Mouse (Mus musculus) limb, embryonic 10.5 days (tissue): ENCODE measurements around the gene Map3k20. TPM values are rescaled to one million over a fixed set of nuclear protein-coding genes. Genes with fewer than 3 reads are reported as not detected.

ENCODE experiments used
- DNase-seq: peaks from one replicate; pipeline ENCODE4 v3.0.0-alpha.2; 2017; ENCODE audit warnings: low spot score
- H3K27ac ChIP-seq: fragments of 300-500 bp; sonication (generic); 2 replicates; pipeline ENCODE4 v1.5.1; 2016; ENCODE audit warnings: mild to moderate bottlenecking
- H3K27me3 ChIP-seq: fragments of 300-500 bp; sonication (generic); 2 replicates; pipeline ENCODE4 v1.6.1; 2016; ENCODE audit warnings: low read depth, mild to moderate bottlenecking; ENCODE audit not compliant: poor library complexity, severe bottlenecking
- H3K36me3 ChIP-seq: fragments of 300-500 bp; sonication (generic); 2 replicates; pipeline ENCODE4 v1.6.1; 2016; ENCODE audit warnings: mild to moderate bottlenecking, moderate library complexity
- H3K4me1 ChIP-seq: fragments of 300-500 bp; sonication (generic); 2 replicates; pipeline ENCODE4 v1.6.1; 2016
- H3K4me3 ChIP-seq: fragments of 300-500 bp; sonication (generic); 2 replicates; pipeline ENCODE4 v1.5.1; 2016; ENCODE audit warnings: mild to moderate bottlenecking, moderate library complexity
- H3K9me3 ChIP-seq: fragments of 300-500 bp; sonication (generic); replicated peaks from 2 replicates; pipeline ENCODE4 v1.6.1; 2016; ENCODE audit warnings: mild to moderate bottlenecking
- WGBS: fragments of 180-500 bp; shearing (Covaris S2); methylation state at CpG from one replicate; pipeline ENCODE4 v1.1.7; 2016; 5-methylcytosine and 5-hydroxymethylcytosine counted together
- polyA plus RNA-seq: library from polyadenylated mRNA; unstranded; fragments of >200 nt; fragmentation: Nextera tagmentation; extraction: Ambion mirVana; gene quantifications from 2 replicates; pipeline ENCODE4 v1.2.1, GENCODE M21; 2016

Gene Map3k20
- polyA plus RNA-seq, 1 experiment from 2014 or later: 9.9 TPM

GRCm38 (mm10) chr2:72475423-72475796 is 190.0 kb downstream of the Map3k20 start:
- Histone ChIP-seq H3K9me3 (no peaks in the 10 kb centered on the region), H3K36me3 (peaks cover 26% of the 10 kb centered on the region), H3K4me1 (peaks cover 42% of the 10 kb centered on the region), H3K4me3 (peak overlapping the region; percentile 92), H3K27me3 (no peaks in the 10 kb centered on the region), H3K27ac (peak overlapping the region; percentile 97)
- DNase-seq: no peak
- 1% methylated on average over 7 of the region's 7 CpGs for WGBS

DNA sequence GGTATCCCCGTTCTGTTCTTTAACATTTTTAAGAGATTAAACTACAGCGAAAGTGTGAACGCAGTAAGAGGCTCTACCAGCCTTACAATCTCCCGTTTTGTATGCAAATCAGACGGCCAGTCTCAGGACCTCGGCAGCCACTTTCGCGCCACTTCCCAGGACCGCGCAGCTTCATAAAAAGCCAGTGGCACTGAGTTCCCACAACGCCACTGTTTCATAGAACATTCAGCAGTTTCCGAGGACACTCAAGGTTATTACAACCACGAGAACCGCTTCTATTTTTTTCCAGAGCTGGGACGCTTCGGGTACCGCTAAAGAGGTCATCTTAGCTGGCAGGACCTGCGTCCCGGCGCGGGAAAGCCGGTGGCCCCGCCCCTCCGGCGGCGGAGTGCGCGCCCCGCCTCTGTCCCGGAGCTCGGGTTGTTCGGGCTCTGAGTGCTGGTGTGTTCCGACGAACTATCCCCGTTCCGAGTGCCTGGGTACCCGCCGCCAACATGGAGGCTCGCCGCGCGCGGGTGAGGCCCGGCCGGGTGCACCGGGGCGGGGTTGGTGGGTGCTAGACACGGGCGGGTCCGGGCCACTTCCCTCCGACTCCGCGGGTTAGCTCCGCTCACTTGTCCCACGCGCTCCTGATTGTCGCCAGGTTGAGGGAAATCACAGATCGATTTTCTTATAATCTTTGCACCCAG is 190.5 kb downstream of the Map3k20 start, which contains the start of gene Cdca7:
Gene Cdca7 (plus strand): TSS at position 363 of the 689 bp plus-strand sequence.
- no peaks in the 10 kb centered on the region for H3K9me3 ChIP-seq
- peak within 1 kb of the TSS; percentile 92 for H3K4me3 ChIP-seq
- peak within 1 kb of the TSS; percentile 97 for H3K27ac ChIP-seq
- peak; percentile 90 for DNase-seq
- under 1% methylated on average over 58 of the region's 58 CpGs for WGBS
- H3K27me3 ChIP-seq: no peaks in the 10 kb centered on the region
- peaks cover 46% of the 10 kb centered on the region for H3K4me1 ChIP-seq
- peaks cover 32% of the 10 kb centered on the region for H3K36me3 ChIP-seq

GRCm38 (mm10) chr2:72476486-72477211 is 191.2 kb downstream of the Map3k20 start:
- Histone ChIP-seq H3K9me3 (no peaks in the 10 kb centered on the region), H3K27ac (peak overlapping the region; percentile 97), H3K4me1 (peaks cover 41% of the 10 kb centered on the region), H3K4me3 (peak overlapping the region; percentile 92), H3K27me3 (no peaks in the 10 kb centered on the region), H3K36me3 (peaks cover 39% of the 10 kb centered on the region)
- DNase-seq: peak; percentile 80
- WGBS: under 1% methylated on average over 53 of the region's 53 CpGs

DNA sequence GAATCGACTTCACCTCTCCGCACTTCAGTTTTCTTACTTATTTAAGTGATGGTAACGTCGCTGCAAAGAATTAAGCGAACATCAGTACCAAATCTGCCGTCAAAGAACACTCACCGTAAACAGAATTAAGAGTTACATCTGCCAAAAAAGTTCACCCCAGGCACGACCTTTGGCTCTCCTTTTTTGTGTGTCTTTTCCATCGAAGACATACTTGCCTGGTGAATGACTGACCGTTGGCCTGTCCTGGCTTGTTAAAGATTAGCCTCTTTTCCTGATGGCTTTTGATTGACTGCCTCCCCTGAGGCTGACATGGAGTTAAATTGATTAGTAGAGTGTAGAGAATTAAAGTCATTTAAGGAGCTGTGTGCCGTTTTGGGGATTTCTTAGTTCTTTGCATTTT is 191.8 kb downstream of the Map3k20 start:
- Histone ChIP-seq H3K4me3 (peak overlapping the region; percentile 92), H3K27me3 (no peaks in the 10 kb centered on the region), H3K4me1 (peaks cover 42% of the 10 kb centered on the region), H3K36me3 (peaks cover 45% of the 10 kb centered on the region), H3K9me3 (no peaks in the 10 kb centered on the region), H3K27ac (peak overlapping the region; percentile 97)
- 3% methylated on average over 11 of the region's 11 CpGs for WGBS
- no peak for DNase-seq

DNA sequence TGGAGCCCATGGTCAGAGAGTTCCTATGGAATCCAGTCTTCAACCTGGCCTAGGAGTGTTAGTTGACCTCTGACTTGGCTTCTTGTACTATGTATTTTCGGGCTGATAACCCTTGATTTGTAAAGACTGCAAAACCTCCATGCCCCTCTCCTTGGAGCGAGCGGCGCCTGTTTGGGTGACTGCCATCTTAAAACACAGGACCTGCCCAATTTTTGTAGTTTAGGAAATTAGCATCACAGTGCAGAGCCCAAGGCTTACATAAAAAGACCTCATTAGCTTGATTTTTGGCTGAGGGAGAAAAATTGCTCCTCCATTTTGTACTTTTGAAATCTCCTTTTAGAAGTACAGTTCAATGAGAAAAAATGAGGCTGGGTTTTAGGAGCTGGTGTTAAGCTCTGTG is 192.7 kb downstream of the Map3k20 start:
- 87% methylated on average over 4 of the region's 4 CpGs for WGBS
- no peak for DNase-seq
- H3K4me1 ChIP-seq: peaks cover 44% of the 10 kb centered on the region

DNA sequence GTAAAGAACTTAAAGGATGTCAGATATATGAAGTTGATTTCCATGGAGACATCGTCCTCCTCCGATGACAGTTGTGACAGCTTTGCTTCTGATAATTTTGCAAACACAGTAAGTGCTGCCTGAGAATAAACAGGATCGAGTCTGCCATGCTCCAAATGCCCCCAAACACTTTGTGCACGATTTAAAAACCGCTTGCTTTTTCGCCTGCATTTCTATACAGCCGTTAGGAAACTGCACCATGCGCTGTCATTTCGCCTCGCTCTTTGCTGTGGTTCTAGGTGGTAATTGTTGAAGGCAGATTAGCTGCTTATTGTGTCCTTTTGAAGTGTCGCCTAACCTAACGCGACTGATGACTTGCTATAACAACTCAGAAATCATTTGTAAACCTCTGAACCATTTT is 193.5 kb downstream of the Map3k20 start:
- Histone ChIP-seq H3K27me3 (no peaks in the 10 kb centered on the region), H3K27ac (no peak overlapping the region), H3K36me3 (peaks cover 62% of the 10 kb centered on the region), H3K9me3 (no peaks in the 10 kb centered on the region), H3K4me3 (no peak overlapping the region), H3K4me1 (peaks cover 44% of the 10 kb centered on the region)
- no peak for DNase-seq
- WGBS: 85% methylated on average over 13 of the region's 13 CpGs

More for the DNA sequence above, 192.7 kb downstream of the Map3k20 start:
- Histone ChIP-seq H3K4me3 (peak overlapping the region; percentile 92), H3K9me3 (no peaks in the 10 kb centered on the region), H3K27ac (no peak overlapping the region), H3K27me3 (no peaks in the 10 kb centered on the region), H3K36me3 (peaks cover 54% of the 10 kb centered on the region)

DNA sequence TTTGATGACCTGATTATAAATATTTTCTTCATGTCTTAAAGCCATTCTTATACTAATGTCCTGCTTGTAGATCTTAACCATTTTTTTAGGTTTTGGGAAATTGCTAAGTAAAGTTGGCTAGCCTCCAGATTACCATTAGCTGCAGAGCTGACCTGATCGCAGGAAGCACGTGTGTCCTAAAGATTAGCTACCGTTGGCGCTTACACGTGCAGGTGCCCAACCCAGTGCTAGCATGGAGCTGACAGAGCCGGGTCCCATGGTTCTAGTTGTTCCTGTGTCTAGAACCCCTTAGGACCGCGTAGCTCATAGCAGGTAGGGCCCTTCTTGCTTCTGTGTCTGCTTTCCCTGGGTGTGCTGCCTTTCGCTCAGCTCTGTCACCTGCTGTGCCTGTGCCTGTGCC is 194.4 kb downstream of the Map3k20 start:
- H3K36me3 ChIP-seq: peaks cover 71% of the 10 kb centered on the region
- no peak overlapping the region for H3K27ac ChIP-seq
- WGBS: 93% methylated on average over 9 of the region's 9 CpGs
- no peak overlapping the region for H3K4me3 ChIP-seq
- H3K9me3 ChIP-seq: no peaks in the 10 kb centered on the region
- no peaks in the 10 kb centered on the region for H3K27me3 ChIP-seq
- peaks cover 41% of the 10 kb centered on the region for H3K4me1 ChIP-seq
- no peak for DNase-seq

- 45% methylated on average over 7 of the region's 7 CpGs for WGBS
- Histone ChIP-seq H3K4me1 (peaks cover 5% of the 10 kb centered on the region), H3K27me3 (no peaks in the 10 kb centered on the region; the same call in 1 of the 2 replicates), H3K9me3 (no peaks in the 10 kb centered on the region), H3K27ac (no peak overlapping the region), H3K36me3 (peaks cover 12% of the 10 kb centered on the region), H3K4me3 (no peak overlapping the region)
- no peak for DNase-seq
Measured at GRCm38 (mm10) chr2:72491650-72492049, 206.2 kb downstream of the Map3k20 start.

Other genes starting within 250 kb of the Map3k20 start
- 290 and 298 TPM in 2 replicates for gene Cdca7, start 190.5 kb downstream of the Map3k20 start, polyA plus RNA-seq